8 mouse cellular contexts compared by ENCODE assay signal in the genomic region with DNA sequence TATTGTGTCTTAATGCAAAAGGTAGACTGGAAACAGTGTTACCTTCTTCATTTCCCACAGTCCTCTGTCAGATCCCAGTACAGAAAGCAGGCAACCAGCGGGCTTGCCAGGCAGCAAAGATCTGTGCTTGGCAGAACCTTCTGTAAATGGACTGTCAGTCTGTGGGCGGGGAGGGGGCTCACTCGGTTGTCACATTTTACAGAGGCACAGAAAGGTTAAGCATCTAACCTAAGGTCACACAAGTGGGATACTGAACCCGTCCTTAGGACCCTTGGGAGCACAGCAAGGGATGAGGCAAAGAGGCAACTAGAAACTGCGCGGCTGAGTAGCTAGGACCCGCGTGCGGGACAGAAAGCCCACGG. TPM values are rescaled to one million over a fixed set of nuclear protein-coding genes. Genes with fewer than 3 reads are reported as not detected.
A peak's percentile ranks its signal among the peaks of the same experiment; 100 is the strongest.
DNase-seq lines count a peak whose midpoint lies in the region; ATAC-seq and TF ChIP-seq lines count a peak whose summit lies in the region.

No protein-coding gene starts in this region.

- H3K27me3 ChIP-seq in heart, embryonic 15.5 days: no peaks in the 10 kb centered on the region
- H3K27me3 ChIP-seq in G1E (ENCODE audit: insufficient read depth, low read length): no peaks in the 10 kb centered on the region
- no peaks in the 10 kb centered on the region for H3K27me3 ChIP-seq in limb, embryonic 15.5 days
- no peaks in the 10 kb centered on the region for H3K27me3 ChIP-seq in neural tube, embryonic 15.5 days (replicated peaks)

- H3K4me2 ChIP-seq in heart, embryonic 15.5 days: peak overlapping the region; percentile 83
- H3K4me2 ChIP-seq in limb, embryonic 15.5 days: peak overlapping the region; percentile 84
- peak overlapping the region; percentile 71 for H3K4me2 ChIP-seq in neural tube, embryonic 15.5 days

- peak overlapping the region; percentile 90 for H3K4me3 ChIP-seq in heart, embryonic 15.5 days
- peak overlapping the region; percentile 88 for H3K4me3 ChIP-seq in G1E (ENCODE audit: low read depth, low read length)
- peak overlapping the region; percentile 93 for H3K4me3 ChIP-seq in limb, embryonic 15.5 days
- peak overlapping the region; percentile 70 for H3K4me3 ChIP-seq in neural tube, embryonic 15.5 days (replicated peaks)

- peak overlapping the region; percentile 81 for H3K9ac ChIP-seq in heart, embryonic 15.5 days
- H3K9ac ChIP-seq in limb, embryonic 15.5 days: peak overlapping the region; percentile 90
- H3K9ac ChIP-seq in neural tube, embryonic 15.5 days (replicated peaks): peak overlapping the region; percentile 79

- peaks cover 65% of the 10 kb centered on the region for H3K4me1 ChIP-seq in heart, embryonic 15.5 days (replicated peaks)
- peaks cover 70% of the 10 kb centered on the region for H3K4me1 ChIP-seq in G1E (ENCODE audit: insufficient read depth, low read depth, low read length)
- H3K4me1 ChIP-seq in limb, embryonic 15.5 days: peaks cover 64% of the 10 kb centered on the region
- H3K4me1 ChIP-seq in neural tube, embryonic 15.5 days: peaks cover 63% of the 10 kb centered on the region

- no peak for DNase-seq in heart, postnatal 4 days
- DNase-seq in G1E (ENCODE audit: low spot score): peak; percentile 35
- no peak for DNase-seq in embryo, embryonic 9.5 days (ENCODE audit: extremely low spot score)
- no peak for DNase-seq in thymus, postnatal 0 days (ENCODE audit: low spot score)

- no peaks in the 10 kb centered on the region for H3K9me3 ChIP-seq in heart, embryonic 15.5 days (replicated peaks)
- H3K9me3 ChIP-seq in G1E (replicated peaks): no peaks in the 10 kb centered on the region
- no peaks in the 10 kb centered on the region for H3K9me3 ChIP-seq in limb, embryonic 15.5 days
- no peaks in the 10 kb centered on the region for H3K9me3 ChIP-seq in neural tube, embryonic 15.5 days (replicated peaks)

- no peak for TF ChIP-seq CTCF in G1E (IDR thresholded peaks at IDR 0.05; ENCODE audit: low read depth, low read length)

- 2% methylated on average over 10 of the region's 10 CpGs for WGBS in heart, embryonic 15.5 days
- WGBS in limb, embryonic 15.5 days: 1% methylated on average over 10 of the region's 10 CpGs
- 1% methylated on average over 10 of the region's 10 CpGs for WGBS in neural tube, embryonic 15.5 days

- ATAC-seq in heart, embryonic 15.5 days (replicated peaks; ENCODE audit: insufficient number of reproducible peaks, insufficient read depth, low FRiP score, low read depth): 0 out of 2 replicates have a peak, but pooled peaks have one; percentile 1
- ATAC-seq in G1E (ENCODE audit: extremely low read depth, insufficient number of reproducible peaks, low FRiP score, poor library complexity, severe bottlenecking): no peak
- peak; percentile 44 for ATAC-seq in erythroid progenitor cell, adult 5-6 weeks (replicated peaks; ENCODE audit: low FRiP score, poor library complexity, severe bottlenecking)
- no peak for ATAC-seq in limb, embryonic 15.5 days (ENCODE audit: insufficient number of reproducible peaks, low FRiP score, low TSS enrichment, low read depth)
- ATAC-seq in neural tube, embryonic 15.5 days (ENCODE audit: low FRiP score): peak; percentile 12

- peak overlapping the region; percentile 88 for H3K27ac ChIP-seq in heart, embryonic 15.5 days
- H3K27ac ChIP-seq in limb, embryonic 15.5 days: peak overlapping the region; percentile 87
- H3K27ac ChIP-seq in neural tube, embryonic 15.5 days (replicated peaks): peak overlapping the region; percentile 89

- H3K36me3 ChIP-seq in heart, embryonic 15.5 days: no peaks in the 10 kb centered on the region
- peaks cover 32% of the 10 kb centered on the region for H3K36me3 ChIP-seq in G1E (replicated peaks)
- no peaks in the 10 kb centered on the region for H3K36me3 ChIP-seq in limb, embryonic 15.5 days
- H3K36me3 ChIP-seq in neural tube, embryonic 15.5 days: no peaks in the 10 kb centered on the region

RNA-seq across cellular contexts. Expression of gene Myl9, which starts 54.9 kb away (rescaled TPM):
- 1,553 and 1,598 TPM in 2 replicates for polyA plus RNA-seq in heart, embryonic 15.5 days (2015; fragmentation: Nextera tagmentation; extraction: Ambion mirVana)
- total RNA-seq in heart, postnatal 4 days (2021): 1,000 to 10,000 TPM; 1,178 to 1,267 TPM
- total RNA-seq in G1E (2014; fragmentation: Nextera tagmentation) (not detected in 2 replicates), G1E (2017) (1.3 TPM in 1 of 2 replicates, not detected in the other)
- 0.43 and 0.44 TPM in 2 replicates for polyA plus RNA-seq in G1E (2012)
- 5.0 and 7.2 TPM in 2 replicates for total RNA-seq in erythroid progenitor cell, adult 5-6 weeks (2015; ENCODE audit: low replicate concordance)
- 0.45 and 10.7 TPM in 2 replicates for total RNA-seq in erythroid progenitor cell, adult 5-6 weeks (2017; ENCODE audit: low replicate concordance)
- 219 and 273 TPM in 2 replicates for polyA plus RNA-seq in limb, embryonic 15.5 days (2015; fragmentation: Nextera tagmentation; extraction: Ambion mirVana)
- 40.8 and 169 TPM in 2 replicates for polyA plus RNA-seq in neural tube, embryonic 15.5 days (2015; fragmentation: Nextera tagmentation; extraction: Ambion mirVana)
- 20.6 and 27.1 TPM in 2 replicates for polyA plus RNA-seq in thymus, postnatal 0 days (2015; fragmentation: Nextera tagmentation; extraction: Ambion mirVana)

Comparison
In these comparisons a context has a peak if more than half of its experiments do, and no peak if none do; other contexts are left out.
1. ATAC-seq: peak in heart, embryonic 15.5 days (single experiment), erythroid progenitor cell, adult 5-6 weeks (single experiment) and neural tube, embryonic 15.5 days (single experiment); none in G1E (single experiment) and limb, embryonic 15.5 days (single experiment).
2. RNA of gene Myl9, which starts 54.9 kb away (polyA plus RNA-seq): 1,553 to 1,598 TPM in heart, embryonic 15.5 days, 219 to 273 TPM in limb, embryonic 15.5 days, 40.8 to 169 TPM in neural tube, embryonic 15.5 days and 20.6 to 27.1 TPM in thymus, postnatal 0 days; 0.43 to 0.44 TPM in G1E; every median in the first group is over 10 times any median in the second.
3. Peak in every context shown above with its lines, with median percentiles within 50 percentile points of each other: H3K27ac ChIP-seq, H3K4me2 ChIP-seq, H3K4me3 ChIP-seq and H3K9ac ChIP-seq.